ENCODE assay signal across 22 mouse cellular contexts in the genomic region with DNA sequence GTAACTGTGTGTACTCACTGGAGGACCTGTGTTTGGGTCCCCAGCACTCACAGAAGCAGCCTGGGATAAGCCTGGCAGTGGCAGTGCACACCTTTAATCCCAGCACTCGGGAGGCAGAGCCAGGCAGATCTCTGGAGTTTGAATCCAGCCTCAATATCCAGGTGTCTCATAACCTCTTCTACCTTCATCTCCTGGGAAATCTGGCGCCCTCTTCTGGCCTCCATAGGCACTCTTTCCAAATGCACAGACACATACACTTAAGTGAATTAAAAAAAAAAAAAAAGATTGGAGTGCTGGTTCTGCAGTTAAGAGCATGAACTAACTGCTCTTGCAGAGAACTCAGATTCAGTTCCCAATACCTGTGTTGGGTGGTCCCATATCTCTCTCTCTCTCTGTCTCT. TPM values are rescaled to one million over a fixed set of nuclear protein-coding genes. Genes with fewer than 3 reads are reported as not detected.
DNase-seq lines count a peak whose midpoint lies in the region; TF ChIP-seq lines count a peak whose summit lies in the region.
"Had no signal": no experiment of that assay in that cellular context is flagged by ENCODE, and none has a peak within 500 bp of the region (broad histone marks: within the 10 kb centered on the region; RNA-seq: fewer than 3 reads in every experiment).

No protein-coding gene starts in this region.

- peaks cover 0 to 31% of the 10 kb centered on the region in 2 experiments for H3K36me3 ChIP-seq in CH12.LX (replicated peaks in 1 of 2; ENCODE audit: control insufficient read depth in 1 of 2, insufficient read depth in 1 of 2, low read length in 1 of 2)
- H3K36me3 ChIP-seq: embryonic facial prominence, embryonic 15.5 days; forebrain, embryonic 10.5 days; heart, embryonic 12.5 days had no signal

- in situ Hi-C loops in CH12.LX (cut with MboI; ENCODE audit: low pct_ligation_motif_present, low pct_unique_long_range_greater_than_20kb, low sequenced_read_pairs), result no loop called here

- no peak for TF ChIP-seq EP300 in CH12.LX (IDR thresholded peaks at IDR 0.05; ENCODE audit: low read length)

- no peaks in the 10 kb centered on the region for H3K27me3 ChIP-seq in CH12.LX (replicated peaks)
- H3K27me3 ChIP-seq: embryonic facial prominence, embryonic 15.5 days; heart, embryonic 12.5 days had no signal

- DNase-seq in left cerebral cortex, adult 2 months (ENCODE audit: extremely low spot score in 1 of 2, low spot score in 2 of 2), result no peak
- DNase-seq in left cerebral cortex, postnatal 4 days, result no peak
- DNase-seq in A20 (ENCODE audit: low read depth, low spot score), result peak; percentile 43
- DNase-seq in CH12.LX (ENCODE audit: extremely low read depth), result peak; percentile 22
- DNase-seq in lung, postnatal 36 days, result no peak
- DNase-seq in right cerebral cortex, postnatal 14 days, result no peak
- DNase-seq: cerebellum, adult 2 months; cerebellum, postnatal 36 days; heart, postnatal 14 days; kidney, postnatal 14 days; lung, postnatal 14 days; right cerebral cortex, postnatal 25 days; thymus, adult 18-20 months had no signal

- peaks cover 16 to 31% of the 10 kb centered on the region in 2 experiments for H3K4me1 ChIP-seq in CH12.LX (ENCODE audit: control insufficient read depth in 1 of 2, insufficient read depth in 2 of 2)
- H3K4me1 ChIP-seq in bone marrow macrophage, adult 2 months (ENCODE audit: control insufficient read depth, insufficient read depth, low read length), result peaks cover 38% of the 10 kb centered on the region
- H3K4me1 ChIP-seq: embryonic facial prominence, embryonic 15.5 days; forebrain, embryonic 10.5 days; heart, embryonic 12.5 days had no signal

- dilution Hi-C loops in CH12.LX (cut with MboI; ENCODE audit: extremely low pct_ligation_motif_present, extremely low pct_unique_long_range_greater_than_20kb, low sequenced_read_pairs), result no loop called here

- TF ChIP-seq CTCF in left cerebral cortex, adult 2 months (IDR thresholded peaks at IDR 0.05), result peak; percentile 24
- peak in 1 of 2 experiments; percentile 17; a peak in 1 of 4 replicates for TF ChIP-seq CTCF in CH12.LX (conservative IDR thresholded peaks at IDR 0.05 in 1 of 2, IDR thresholded peaks at IDR 0.05 in 1 of 2; ENCODE audit: low read depth in 2 of 2, low read length in 2 of 2)
- peak; percentile 11; the same call in 1 of the 2 replicates for TF ChIP-seq CTCF in bone marrow macrophage, adult 2 months (IDR thresholded peaks at IDR 0.05; ENCODE audit: low read depth, low read length)

- no peaks in the 10 kb centered on the region for H3K79me2 ChIP-seq in CH12.LX (replicated peaks; ENCODE audit: control insufficient read depth, extremely low read depth, insufficient read depth, poor library complexity, severe bottlenecking)

- H3K4me2 ChIP-seq in CH12.LX (ENCODE audit: insufficient read depth, low read depth, poor library complexity, severe bottlenecking), result no peak overlapping the region
- H3K4me2 ChIP-seq: embryonic facial prominence, embryonic 15.5 days; heart, embryonic 12.5 days; hindbrain, embryonic 14.5 days had no signal

- no peaks in the 10 kb centered on the region for H3K9me3 ChIP-seq in CH12.LX (replicated peaks; ENCODE audit: low read length)
- H3K9me3 ChIP-seq: embryonic facial prominence, embryonic 15.5 days; forebrain, embryonic 10.5 days had no signal

- H3K9ac ChIP-seq in CH12.LX (ENCODE audit: insufficient read depth, low read depth), result no peak overlapping the region
- H3K9ac ChIP-seq: embryonic facial prominence, embryonic 15.5 days; heart, embryonic 12.5 days; hindbrain, embryonic 14.5 days had no signal

- intact Hi-C loops in left cerebral cortex, adult 2 months (cut with DNase I), result loop anchor here (5.0 kb wide), 1 partner anchor 63 kb away; no protein-coding TSS in a partner anchor
- intact Hi-C loops in left cerebral cortex, postnatal 4 days (cut with DNase I), result no loop called here

- no peak overlapping the region for H3K4me3 ChIP-seq in left cerebral cortex, adult 2 months
- no peak overlapping the region for H3K4me3 ChIP-seq in CH12.LX (replicated peaks in 1 of 3; ENCODE audit: low read depth in 2 of 3, low read length in 2 of 3, poor library complexity in 1 of 3)
- H3K4me3 ChIP-seq in bone marrow macrophage, adult 2 months (ENCODE audit: insufficient read depth, low read length), result no peak overlapping the region
- H3K4me3 ChIP-seq: embryonic facial prominence, embryonic 15.5 days; forebrain, embryonic 10.5 days; heart, embryonic 12.5 days had no signal

- H3K27ac ChIP-seq in left cerebral cortex, adult 2 months, result no peak overlapping the region
- H3K27ac ChIP-seq in CH12.LX (ENCODE audit: insufficient read depth, low read depth), result no peak overlapping the region
- H3K27ac ChIP-seq in bone marrow macrophage, adult 2 months (ENCODE audit: insufficient read depth, low read depth, low read length), result no peak overlapping the region
- H3K27ac ChIP-seq: embryonic facial prominence, embryonic 15.5 days; forebrain, embryonic 10.5 days; hindbrain, embryonic 14.5 days had no signal

- TF ChIP-seq RAD21 in CH12.LX (IDR thresholded peaks at IDR 0.05; ENCODE audit: low read depth, low read length), result no peak

- no peak for TF ChIP-seq POLR2A in CH12.LX (IDR thresholded peaks at IDR 0.05; ENCODE audit: low read depth, low read length)
- TF ChIP-seq POLR2A in bone marrow macrophage, adult 2 months (IDR thresholded peaks at IDR 0.05; ENCODE audit: borderline replicate concordance, low read depth, low read length), result no peak

TF ChIP-seq in CH12.LX, 34 proteins besides CTCF, POLR2A, EP300 and RAD21:
- TF ChIP-seq ZNF384 (IDR thresholded peaks at IDR 0.05; ENCODE audit: low read depth, low read length) (peak; percentile 49), HCFC1 (IDR thresholded peaks at IDR 0.05; ENCODE audit: low read depth, low read length) (no peak), MAX (IDR thresholded peaks at IDR 0.05; ENCODE audit: low read length) (no peak)

RNA-seq across cellular contexts. Expression of a gene that starts 11.6 kb away (rescaled TPM):
- total RNA-seq in left cerebral cortex, adult 2 months (2021), result 10 to 100 TPM; 34.1 to 39.0 TPM
- 10 to 100 TPM; 23.5 to 25.4 TPM for total RNA-seq in left cerebral cortex, postnatal 4 days (2021)
- total RNA-seq in CH12.LX (2012; rRNA removed) (71.6 and 73.2 TPM in 2 replicates), CH12.LX (2014; rRNA removed) (38.3 and 43.8 TPM in 2 replicates)
- polyA plus RNA-seq in CH12.LX (2012; ENCODE audit: insufficient read length, low read depth), result 96.8 and 124 TPM in 2 replicates
- 1,886 and 2,039 TPM in 2 replicates for polyA plus RNA-seq in bone marrow macrophage, adult 2 months (2012; ENCODE audit: insufficient read depth, insufficient read length, missing spikeins)

RNA-seq across cellular contexts. Expression of a gene that starts 20.6 kb away (rescaled TPM):
- 100 to 1,000 TPM; 174 to 184 TPM for total RNA-seq in left cerebral cortex, adult 2 months (2021)
- 100 to 1,000 TPM; 108 to 159 TPM for total RNA-seq in left cerebral cortex, postnatal 4 days (2021)
- not detected in 2 replicates for total RNA-seq in CH12.LX (2012; rRNA removed)
- total RNA-seq in CH12.LX (2014; rRNA removed), result not detected in 2 replicates
- not detected in 2 replicates for polyA plus RNA-seq in CH12.LX (2012; ENCODE audit: insufficient read length, low read depth)
- not detected in 2 replicates for polyA plus RNA-seq in bone marrow macrophage, adult 2 months (2012; ENCODE audit: insufficient read depth, insufficient read length, missing spikeins)
- total RNA-seq: granulocyte monocyte progenitor cell, adult 5-6 weeks; megakaryocyte-erythroid progenitor cell, adult 5-6 weeks had no signal

RNA-seq across cellular contexts. Expression of a gene that starts 26.3 kb away (rescaled TPM):
- 10 to 100 TPM; 72.8 to 79.1 TPM for total RNA-seq in left cerebral cortex, adult 2 months (2021)
- 1 to 10 TPM; 8.4 to 8.7 TPM for total RNA-seq in left cerebral cortex, postnatal 4 days (2021)
- total RNA-seq in CH12.LX (2012; rRNA removed) (not detected in 2 replicates), CH12.LX (2014; rRNA removed) (not detected in 2 replicates)
- not detected in 2 replicates for polyA plus RNA-seq in CH12.LX (2012; ENCODE audit: insufficient read length, low read depth)
- not detected in 2 replicates for polyA plus RNA-seq in bone marrow macrophage, adult 2 months (2012; ENCODE audit: insufficient read depth, insufficient read length, missing spikeins)
- total RNA-seq: granulocyte monocyte progenitor cell, adult 5-6 weeks; megakaryocyte-erythroid progenitor cell, adult 5-6 weeks; neutrophil, adult 5-6 weeks had no signal

RNA-seq across cellular contexts. Expression of a gene that starts 28.4 kb away (rescaled TPM):
- 10 to 100 TPM; 28.9 to 34.1 TPM for total RNA-seq in left cerebral cortex, adult 2 months (2021)
- total RNA-seq in left cerebral cortex, postnatal 4 days (2021), result 1 to 10 TPM; 2.4 to 2.7 TPM
- total RNA-seq in CH12.LX (2012; rRNA removed), result not detected in 2 replicates
- total RNA-seq in CH12.LX (2014; rRNA removed), result not detected in 2 replicates
- not detected in 2 replicates for polyA plus RNA-seq in CH12.LX (2012; ENCODE audit: insufficient read length, low read depth)
- 0.27 and 0.78 TPM in 2 replicates for polyA plus RNA-seq in bone marrow macrophage, adult 2 months (2012; ENCODE audit: insufficient read depth, insufficient read length, missing spikeins)
- total RNA-seq: granulocyte monocyte progenitor cell, adult 5-6 weeks; megakaryocyte-erythroid progenitor cell, adult 5-6 weeks had no signal

RNA-seq across cellular contexts. Expression of a gene that starts 45.8 kb away (rescaled TPM):
- not detected for total RNA-seq in left cerebral cortex, adult 2 months (2021)
- total RNA-seq in left cerebral cortex, postnatal 4 days (2021), result not detected
- not detected in 2 replicates for total RNA-seq in CH12.LX (2012; rRNA removed)
- not detected in 2 replicates for total RNA-seq in CH12.LX (2014; rRNA removed)
- polyA plus RNA-seq in CH12.LX (2012; ENCODE audit: insufficient read length, low read depth), result 0.08 TPM in 1 of 2 replicates, not detected in the other
- polyA plus RNA-seq in bone marrow macrophage, adult 2 months (2012; ENCODE audit: insufficient read depth, insufficient read length, missing spikeins), result 0.91 TPM in 1 of 2 replicates, not detected in the other
- total RNA-seq: granulocyte monocyte progenitor cell, adult 5-6 weeks; megakaryocyte-erythroid progenitor cell, adult 5-6 weeks; neutrophil, adult 5-6 weeks had no signal
- polyA plus RNA-seq: midbrain, embryonic 16.5 days had no signal

Comparison
In these comparisons a context has a peak if more than half of its experiments do, and no peak if none do; other contexts are left out.
1. DNase-seq: peak in A20 (single experiment) and CH12.LX (single experiment); none in left cerebral cortex, adult 2 months (0 of 2), left cerebral cortex, postnatal 4 days (single experiment), lung, postnatal 36 days (single experiment) and right cerebral cortex, postnatal 14 days (single experiment).
2. RNA of a gene that starts 20.6 kb away (total RNA-seq): 174 to 184 TPM in left cerebral cortex, adult 2 months and 108 to 159 TPM in left cerebral cortex, postnatal 4 days; not detected in CH12.LX; every median in the first group is over 100 times any median in the second.
3. RNA of a gene that starts 26.3 kb away (total RNA-seq): 72.8 to 79.1 TPM in left cerebral cortex, adult 2 months and 8.4 to 8.7 TPM in left cerebral cortex, postnatal 4 days; not detected in CH12.LX; every median in the first group is over 4 times any median in the second.